Mouse (Mus musculus) hindbrain, embryonic 14.5 days (tissue): ENCODE results near the gene Sh3d21. TPM values are rescaled to one million over a fixed set of nuclear protein-coding genes. Genes with fewer than 3 reads are reported as not detected.

Experiments
- ATAC-seq: fragments of 200-750 bp; cut with Nextera tagmentation; 2 replicates; pipeline ENCODE4 v1.8.0; 2017; ENCODE audit warnings: moderate number of reproducible peaks, mild to moderate bottlenecking, moderate TSS enrichment, moderate library complexity; ENCODE audit not compliant: low FRiP score
- DNase-seq: peaks from one replicate; pipeline ENCODE4 v3.0.0-alpha.2; 2015; ENCODE audit warnings: low spot score
- H3K27ac ChIP-seq: fragments of 300-500 bp; sonication (generic); 2 replicates; pipeline ENCODE4 v1.5.1; 2014; ENCODE audit warnings: mild to moderate bottlenecking, moderate library complexity
- H3K27me3 ChIP-seq: fragments of 300-500 bp; sonication (generic); 2 replicates; pipeline ENCODE4 v1.6.1; 2014; ENCODE audit warnings: mild to moderate bottlenecking, low read length, mixed read lengths; ENCODE audit not compliant: control insufficient read depth, insufficient read depth
- H3K36me3 ChIP-seq: fragments of 300-500 bp; sonication (generic); replicated peaks from 2 replicates; pipeline ENCODE4 v1.6.1; 2014; ENCODE audit not compliant: control insufficient read depth, insufficient read depth
- H3K4me1 ChIP-seq: fragments of 300-500 bp; sonication (generic); replicated peaks from 2 replicates; pipeline ENCODE4 v1.6.1; 2014; ENCODE audit warnings: antibody characterized with exemption, low read length, mixed read lengths; ENCODE audit not compliant: control insufficient read depth, insufficient read depth
- H3K4me2 ChIP-seq: fragments of 300-500 bp; sonication (generic); replicated peaks from 2 replicates; pipeline ENCODE4 v1.6.1; 2014; ENCODE audit warnings: mild to moderate bottlenecking, moderate library complexity
- H3K4me3 ChIP-seq: fragments of 300-500 bp; sonication (generic); replicated peaks from 2 replicates; pipeline ENCODE4 v1.5.1; 2014; ENCODE audit warnings: mild to moderate bottlenecking, low read length
- H3K9ac ChIP-seq: fragments of 300-500 bp; sonication (generic); 2 replicates; pipeline ENCODE4 v1.6.1; 2014
- H3K9me3 ChIP-seq: fragments of 300-500 bp; sonication (generic); 2 replicates; pipeline ENCODE4 v1.6.1; 2016; ENCODE audit warnings: low read length; ENCODE audit not compliant: control insufficient read depth
- WGBS: fragments of 180-500 bp; shearing (Covaris S2); extraction: QIAGEN DNeasy Blood & Tissue Kit; methylation state at CpG from one replicate; pipeline ENCODE4 v1.1.7; 2014; 5-methylcytosine and 5-hydroxymethylcytosine counted together
- polyA plus RNA-seq: library from polyadenylated mRNA; unstranded; fragments of >200 nt; fragmentation: Nextera tagmentation; extraction: Ambion mirVana; gene quantifications from 2 replicates; pipeline ENCODE4 v1.2.1, GENCODE M21; 2014

Gene Sh3d21
- polyA plus RNA-seq, 1 experiment from 2014 or later = 1.1 TPM

GRCm38 (mm10) chr4:126161986-126162385 lies 1.3 kb downstream of the Sh3d21 start:
- Histone ChIP-seq H3K9ac (no peak overlapping the region), H3K27me3 (no peaks in the 10 kb centered on the region)
- ATAC-seq = no peak

GRCm38 (mm10) chr4:126161456-126161855 lies 1.8 kb downstream of the Sh3d21 start:
- peaks cover 9% of the 10 kb centered on the region; the same call in 1 of the 2 replicates for H3K4me1 ChIP-seq
- no peak overlapping the region for H3K4me3 ChIP-seq
- H3K27me3 ChIP-seq = no peaks in the 10 kb centered on the region
- DNase-seq (no peak), ATAC-seq (no peak)
- H3K36me3 ChIP-seq = peaks cover 13% of the 10 kb centered on the region
- no peak overlapping the region for H3K4me2 ChIP-seq
- no peak overlapping the region for H3K27ac ChIP-seq
- no peaks in the 10 kb centered on the region for H3K9me3 ChIP-seq
- 90% methylated on average over 6 of the region's 6 CpGs for WGBS
- H3K9ac ChIP-seq = no peak overlapping the region

More at GRCm38 (mm10) chr4:126161986-126162385, 1.3 kb downstream of the Sh3d21 start:
- 65% methylated on average over 8 of the region's 9 CpGs for WGBS
- H3K36me3 ChIP-seq = peaks cover 19% of the 10 kb centered on the region
- H3K4me3 ChIP-seq = peak overlapping the region; percentile 46
- H3K4me2 ChIP-seq = peak overlapping the region; percentile 97
- H3K9me3 ChIP-seq = no peaks in the 10 kb centered on the region
- DNase-seq = no peak
- peaks cover 9% of the 10 kb centered on the region; the same call in 1 of the 2 replicates for H3K4me1 ChIP-seq
- no peak overlapping the region for H3K27ac ChIP-seq

GRCm38 (mm10) chr4:126160981-126161380 lies 2.3 kb downstream of the Sh3d21 start:
- Histone ChIP-seq H3K27ac (no peak overlapping the region), H3K4me2 (no peak overlapping the region), H3K27me3 (no peaks in the 10 kb centered on the region), H3K4me1 (peaks cover 9% of the 10 kb centered on the region; the same call in 1 of the 2 replicates), H3K9me3 (no peaks in the 10 kb centered on the region), H3K36me3 (0 out of 2 replicates have a peak, but pooled peaks cover 8% of the 10 kb centered on the region), H3K9ac (no peak overlapping the region), H3K4me3 (no peak overlapping the region)
- DNase-seq (no peak), ATAC-seq (no peak)
- 93% methylated on average over 8 of the region's 8 CpGs for WGBS

GRCm38 (mm10) chr4:126159455-126159854 lies 3.8 kb downstream of the Sh3d21 start:
- Histone ChIP-seq H3K36me3 (no peaks in the 10 kb centered on the region), H3K4me2 (no peak overlapping the region), H3K27me3 (no peaks in the 10 kb centered on the region), H3K9ac (no peak overlapping the region), H3K9me3 (no peaks in the 10 kb centered on the region), H3K4me1 (peaks cover 9% of the 10 kb centered on the region; the same call in 1 of the 2 replicates), H3K4me3 (no peak overlapping the region), H3K27ac (no peak overlapping the region)
- 72% methylated on average over 8 of the region's 8 CpGs for WGBS
- ATAC-seq = no peak
- DNase-seq = no peak

GRCm38 (mm10) chr4:126157562-126157961 lies 5.7 kb downstream of the Sh3d21 start:
- no peaks in the 10 kb centered on the region for H3K36me3 ChIP-seq
- no peaks in the 10 kb centered on the region for H3K9me3 ChIP-seq
- WGBS = 89% methylated on average over 6 of the region's 6 CpGs
- no peak overlapping the region for H3K4me2 ChIP-seq
- DNase-seq (no peak), ATAC-seq (no peak)
- H3K4me3 ChIP-seq = no peak overlapping the region
- peaks cover 3% of the 10 kb centered on the region; the same call in 1 of the 2 replicates for H3K4me1 ChIP-seq
- H3K9ac ChIP-seq = no peak overlapping the region
- H3K27ac ChIP-seq = no peak overlapping the region
- H3K27me3 ChIP-seq = no peaks in the 10 kb centered on the region

- H3K9ac ChIP-seq = no peak overlapping the region
- H3K4me1 ChIP-seq = no peaks in the 10 kb centered on the region
- H3K4me2 ChIP-seq = no peak overlapping the region
- H3K36me3 ChIP-seq = no peaks in the 10 kb centered on the region
- WGBS = 59% methylated on average over 5 of the region's 5 CpGs
- H3K9me3 ChIP-seq = no peaks in the 10 kb centered on the region
- no peak for DNase-seq
- H3K27ac ChIP-seq = no peak overlapping the region
- H3K27me3 ChIP-seq = no peaks in the 10 kb centered on the region
- ATAC-seq = no peak
- no peak overlapping the region for H3K4me3 ChIP-seq
Measured at GRCm38 (mm10) chr4:126156617-126157016, 6.7 kb downstream of the Sh3d21 start.

- no peak overlapping the region for H3K4me3 ChIP-seq
- no peak overlapping the region for H3K9ac ChIP-seq
- DNase-seq (no peak), ATAC-seq (no peak)
- H3K4me1 ChIP-seq = no peaks in the 10 kb centered on the region
- 69% methylated on average over 2 of the region's 2 CpGs for WGBS
- no peaks in the 10 kb centered on the region for H3K27me3 ChIP-seq
- no peaks in the 10 kb centered on the region for H3K9me3 ChIP-seq
- H3K36me3 ChIP-seq = no peaks in the 10 kb centered on the region
- H3K27ac ChIP-seq = peak overlapping the region; percentile 43; the same call in 1 of the 2 replicates
- no peak overlapping the region for H3K4me2 ChIP-seq
Measured at GRCm38 (mm10) chr4:126155869-126156268, 7.4 kb downstream of the Sh3d21 start.

- no peaks in the 10 kb centered on the region for H3K4me1 ChIP-seq
- H3K36me3 ChIP-seq = no peaks in the 10 kb centered on the region
- no peak for ATAC-seq
- DNase-seq = no peak
- H3K27me3 ChIP-seq = peaks cover 3% of the 10 kb centered on the region
- no peak overlapping the region for H3K9ac ChIP-seq
- H3K4me3 ChIP-seq = no peak overlapping the region
- no peak overlapping the region for H3K4me2 ChIP-seq
- H3K27ac ChIP-seq = peak overlapping the region; percentile 43; the same call in 1 of the 2 replicates
- no peaks in the 10 kb centered on the region for H3K9me3 ChIP-seq
- whole genome bisulfite sequencing = 68% methylated on average over 4 of the region's 4 CpGs
Measured at GRCm38 (mm10) chr4:126155183-126155582, 8.1 kb downstream of the Sh3d21 start.

GRCm38 (mm10) chr4:126152864-126153263 lies 10.4 kb downstream of the Sh3d21 start:
- no peak overlapping the region for H3K4me2 ChIP-seq
- H3K4me3 ChIP-seq = no peak overlapping the region
- H3K9me3 ChIP-seq = no peaks in the 10 kb centered on the region
- H3K9ac ChIP-seq = no peak overlapping the region
- H3K27me3 ChIP-seq = peaks cover 26% of the 10 kb centered on the region
- H3K36me3 ChIP-seq = no peaks in the 10 kb centered on the region
- H3K27ac ChIP-seq = no peak overlapping the region
- 64% methylated on average over 14 of the region's 14 CpGs for WGBS
- DNase-seq (no peak), ATAC-seq (no peak)
- H3K4me1 ChIP-seq = peaks cover 10% of the 10 kb centered on the region
